Mouse (Mus musculus): ENCODE results near the gene Mfap4. TPM values are rescaled to one million over a fixed set of nuclear protein-coding genes. Genes with fewer than 3 reads are reported as not detected.

Mfap4 gene
- total RNA-seq, 4 experiments from 2014 or later: 5.1 to 7.5 (median 5.6) TPM

DNA sequence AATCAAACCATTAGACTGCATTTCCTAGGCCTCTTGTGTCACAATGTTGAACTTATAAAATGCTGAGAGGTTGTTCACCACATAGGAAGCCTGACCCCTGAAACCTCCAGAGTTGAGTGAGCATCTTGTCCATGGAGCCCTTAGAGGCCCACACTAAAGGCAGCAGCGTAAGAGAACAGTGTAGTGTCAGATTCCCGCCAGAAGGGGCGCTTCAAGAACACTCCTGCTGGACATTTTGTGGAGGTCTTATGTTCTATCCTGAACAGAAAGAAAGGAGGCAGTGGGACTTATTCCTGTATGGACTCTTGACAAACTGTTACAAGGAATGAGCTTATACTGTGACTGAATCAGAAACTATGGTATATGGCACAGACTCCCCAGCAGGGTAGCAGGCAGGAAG lies 29.7 kb downstream of the Mfap4 start:
- no peak for DNase-seq (ENCODE audit: low spot score in 2 of 2)

DNA sequence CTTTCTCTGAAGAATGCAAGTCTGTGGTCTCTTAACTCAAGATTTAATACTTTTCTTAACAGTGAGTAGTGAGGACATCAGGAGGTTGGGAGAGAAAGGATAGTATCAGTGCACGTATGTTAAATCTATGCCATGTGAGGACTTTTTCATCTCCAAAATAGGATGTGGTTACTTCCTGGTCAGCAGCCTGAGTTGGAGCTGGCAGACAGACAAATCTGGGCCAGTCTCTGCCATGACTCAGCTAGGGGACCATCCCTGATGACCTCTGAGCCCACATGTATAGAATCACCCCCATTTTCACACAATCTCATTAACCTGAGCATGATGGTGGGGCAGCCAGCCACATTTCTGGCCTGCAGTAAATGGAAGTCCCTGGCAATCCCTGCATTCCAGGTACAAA lies 32.7 kb downstream of the Mfap4 start:
- no peak for DNase-seq (ENCODE audit: low spot score in 2 of 2)

- no peak for DNase-seq (ENCODE audit: low spot score in 2 of 2)
These were observed 33.6 kb downstream of the Mfap4 start for GRCm38 (mm10) chr11:61518871-61519270.

DNA sequence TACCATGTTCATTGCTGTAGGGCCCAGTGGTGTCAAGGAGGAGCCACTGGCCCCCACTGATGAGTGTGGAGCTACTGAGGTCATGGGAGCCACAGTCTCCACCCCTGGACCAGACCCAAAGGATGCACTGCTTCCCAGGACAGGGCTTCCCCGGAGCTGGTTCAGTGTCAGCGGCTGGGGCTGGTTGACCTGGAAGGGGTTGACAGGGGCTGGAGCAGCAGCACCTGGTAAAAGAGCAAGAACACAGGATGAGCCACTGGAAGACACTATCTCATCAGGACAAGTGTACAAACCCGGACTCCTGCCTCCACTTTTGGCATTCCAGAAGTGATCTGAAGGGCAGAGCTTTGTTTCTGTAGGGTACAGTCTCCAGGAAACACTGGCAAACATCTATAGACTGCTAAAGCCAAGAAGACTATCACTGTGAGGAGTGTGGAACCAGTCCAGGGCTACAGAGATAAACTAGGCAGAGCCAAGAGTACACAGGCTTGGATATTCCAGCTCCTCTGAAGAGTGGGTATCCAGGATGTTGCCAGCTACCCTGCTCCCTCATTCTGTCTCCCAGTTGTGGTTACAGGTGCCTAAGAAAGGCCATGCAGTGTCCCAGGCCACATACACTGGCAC lies 34.4 kb downstream of the Mfap4 start:
- DNase-seq (ENCODE audit: low spot score in 2 of 2): no peak

DNA sequence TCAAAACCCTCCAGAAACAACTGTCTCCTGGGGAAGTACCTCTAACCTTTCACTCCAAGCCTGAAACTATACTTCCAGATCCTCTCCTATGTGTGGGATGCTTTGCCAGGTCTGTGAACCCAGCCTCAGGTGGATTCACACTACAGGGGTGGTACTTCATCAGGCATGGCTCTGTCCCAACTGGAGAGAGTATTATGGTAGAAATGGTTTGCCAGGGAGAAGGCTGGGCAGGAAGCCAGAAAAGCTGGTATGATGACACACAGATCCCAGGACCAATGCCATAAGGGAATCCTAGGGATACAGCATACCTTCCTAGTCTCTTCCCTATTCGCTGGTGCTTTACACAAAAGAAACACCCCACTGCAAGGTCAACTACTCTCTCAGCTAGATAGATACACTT lies 41.6 kb downstream of the Mfap4 start:
- DNase-seq (ENCODE audit: low spot score in 2 of 2): peak; percentile 52 to 53

DNA sequence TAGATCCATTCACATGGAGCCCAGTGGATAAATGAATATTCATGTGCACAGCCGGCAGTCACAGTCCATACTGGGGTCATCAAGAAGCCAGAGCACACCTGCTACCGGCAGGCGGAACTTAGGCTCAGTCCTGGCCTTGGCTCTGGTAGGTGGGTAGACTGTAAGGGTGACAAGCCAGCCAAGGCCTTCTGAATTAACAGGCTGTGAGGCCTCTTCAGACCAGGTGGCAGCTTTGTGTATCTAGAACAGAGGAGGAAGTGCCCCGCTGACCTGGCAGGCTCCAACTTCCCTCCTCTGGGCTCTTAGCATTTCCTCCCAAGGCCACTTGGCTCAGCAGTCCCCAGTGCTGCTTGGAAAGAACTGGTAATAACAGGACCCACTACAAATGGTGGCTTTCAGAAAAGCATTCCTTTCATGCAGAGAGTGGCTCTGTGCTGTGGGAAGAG lies 44.1 kb downstream of the Mfap4 start:
- peak in 1 of 2 experiments; percentile 58 for DNase-seq (ENCODE audit: low spot score in 2 of 2)

DNA sequence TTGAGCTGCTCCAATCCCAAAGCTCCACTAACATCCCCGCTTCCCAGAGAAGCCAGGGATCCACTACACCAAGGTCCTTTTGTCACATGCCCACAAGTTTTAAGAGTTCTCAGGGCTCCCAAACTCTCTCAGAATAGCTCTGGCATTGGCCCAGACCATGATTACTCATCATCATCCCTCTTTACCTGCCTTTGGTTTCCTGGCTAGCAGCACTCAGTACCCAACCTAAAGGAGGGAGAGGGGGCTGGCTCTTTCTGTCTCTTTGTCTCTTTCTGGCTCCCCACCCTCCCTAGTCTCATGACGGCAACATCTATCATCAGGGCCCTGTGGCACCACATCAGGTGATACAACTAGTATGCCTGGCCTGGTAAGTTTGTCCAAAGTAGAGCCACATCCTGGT lies 47.6 kb downstream of the Mfap4 start:
- DNase-seq (ENCODE audit: low spot score in 2 of 2): no peak

DNA sequence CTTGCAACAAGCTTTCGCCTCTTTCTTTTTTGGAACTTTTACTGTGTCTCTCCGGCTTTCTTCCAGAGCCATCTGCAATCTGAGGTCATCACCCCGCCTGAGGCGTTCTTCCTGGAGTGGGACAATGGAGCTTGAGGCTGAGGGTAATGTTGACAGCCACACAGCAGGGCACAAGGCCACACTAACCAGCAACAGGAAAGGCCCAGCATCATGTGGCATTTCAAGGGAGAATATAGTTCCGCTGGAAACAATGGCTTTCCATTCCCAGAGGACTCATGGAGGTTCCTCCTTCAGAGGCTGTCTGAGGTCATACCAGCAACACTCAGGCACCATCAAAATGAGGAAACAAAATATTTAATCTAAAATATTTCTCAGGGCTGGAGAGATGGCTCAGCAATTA lies 48.3 kb downstream of the Mfap4 start:
- no peak for DNase-seq (ENCODE audit: low spot score in 2 of 2)

GRCm38 (mm10) chr11:61535530-61535929 lies 50.3 kb downstream of the Mfap4 start:
- no peak for DNase-seq (ENCODE audit: low spot score in 2 of 2)

DNA sequence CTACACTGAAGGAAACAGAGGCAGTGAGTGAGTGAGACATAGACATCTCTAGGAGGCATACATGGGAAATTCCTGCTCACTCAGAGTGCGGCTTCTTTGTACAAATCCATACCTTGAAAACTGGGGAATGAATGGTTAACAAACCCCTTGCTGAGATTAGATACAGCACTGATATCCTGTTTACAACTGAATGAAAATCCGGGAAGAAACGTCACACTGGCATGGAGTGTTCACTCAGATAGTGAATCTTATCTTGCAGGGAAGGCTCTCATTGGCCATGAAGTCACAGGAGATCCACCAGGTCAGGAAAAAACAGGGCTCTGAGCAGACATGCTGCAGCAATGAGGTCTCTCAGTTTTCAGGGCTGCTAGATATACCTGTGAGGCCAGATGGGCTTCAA lies 51.7 kb downstream of the Mfap4 start:
- no peak for DNase-seq (ENCODE audit: low spot score in 2 of 2)

GRCm38 (mm10) chr11:61537362-61537761 lies 52.1 kb downstream of the Mfap4 start:
- peak; percentile 52 to 58 for DNase-seq (ENCODE audit: low spot score in 2 of 2)

Other genes with a start within 250 kb of the Mfap4 start
- 10 to 100 TPM; 60.4 to 66.4 (median 61.1) TPM for gene Aldh3a2, start 218.0 kb upstream of the Mfap4 start, total RNA-seq (2022)
- gene Slc47a2, start 142.6 kb upstream of the Mfap4 start, total RNA-seq (2022): under 1 TPM in 3 of 4 experiments, not detected in 1; 0.31 to 0.39 (median 0.32) TPM
- 1 to 10 TPM; 1.3 to 2.1 (median 1.5) TPM for gene Slc47a1, start 107.1 kb upstream of the Mfap4 start, total RNA-seq (2022)
- gene Rnf112, start 31.3 kb upstream of the Mfap4 start, total RNA-seq (2022): 100 to 1,000 TPM; 373 to 488 (median 430) TPM
- 10 to 100 TPM; 27.1 to 28.8 (median 28.2) TPM for gene Mapk7, start 9.0 kb downstream of the Mfap4 start, total RNA-seq (2022)
- gene B9d1, start 19.7 kb downstream of the Mfap4 start, total RNA-seq (2022): 10 to 100 TPM; 43.1 to 52.1 (median 47.2) TPM
- gene Epn2, start 94.3 kb downstream of the Mfap4 start, total RNA-seq (2022): 100 to 1,000 TPM; 123 to 157 (median 152) TPM
- gene Grap, start 167.8 kb downstream of the Mfap4 start, total RNA-seq (2022): 1 to 10 TPM; 4.3 to 6.3 (median 5.2) TPM
- gene Fam83g, start 198.7 kb downstream of the Mfap4 start, total RNA-seq (2022): under 1 TPM in 3 of 4 experiments, not detected in 1; 0.06 to 0.20 (median 0.09) TPM
- under 1 TPM; 0.23 to 0.55 (median 0.41) TPM for gene Slc5a10, start 235.4 kb downstream of the Mfap4 start, total RNA-seq (2022)

All from layer of hippocampus, adult 8-10 months (tissue).